Mouse (Mus musculus) thymus, adult 2 months (tissue): ENCODE results near the gene Wdr4.

ENCODE experiments used
- CTCF ChIP-seq: fragments of 200-500 bp; IDR thresholded peaks from 2 replicates; pipeline ENCODE4 v1.5.1; 2012; ENCODE audit warnings: mild to moderate bottlenecking, control low read depth, low read length, moderate library complexity, borderline replicate concordance; ENCODE audit not compliant: control insufficient read depth, poor library complexity, insufficient read depth; ENCODE audit errors: extremely low read depth
- POLR2A ChIP-seq: fragments of 200-500 bp; IDR thresholded peaks from 2 replicates; pipeline ENCODE4 v1.6.1; 2012; ENCODE audit warnings: mild to moderate bottlenecking, low read length, control low read depth, moderate library complexity; ENCODE audit not compliant: control insufficient read depth, poor library complexity, insufficient read depth; ENCODE audit errors: extremely low read depth

DNA sequence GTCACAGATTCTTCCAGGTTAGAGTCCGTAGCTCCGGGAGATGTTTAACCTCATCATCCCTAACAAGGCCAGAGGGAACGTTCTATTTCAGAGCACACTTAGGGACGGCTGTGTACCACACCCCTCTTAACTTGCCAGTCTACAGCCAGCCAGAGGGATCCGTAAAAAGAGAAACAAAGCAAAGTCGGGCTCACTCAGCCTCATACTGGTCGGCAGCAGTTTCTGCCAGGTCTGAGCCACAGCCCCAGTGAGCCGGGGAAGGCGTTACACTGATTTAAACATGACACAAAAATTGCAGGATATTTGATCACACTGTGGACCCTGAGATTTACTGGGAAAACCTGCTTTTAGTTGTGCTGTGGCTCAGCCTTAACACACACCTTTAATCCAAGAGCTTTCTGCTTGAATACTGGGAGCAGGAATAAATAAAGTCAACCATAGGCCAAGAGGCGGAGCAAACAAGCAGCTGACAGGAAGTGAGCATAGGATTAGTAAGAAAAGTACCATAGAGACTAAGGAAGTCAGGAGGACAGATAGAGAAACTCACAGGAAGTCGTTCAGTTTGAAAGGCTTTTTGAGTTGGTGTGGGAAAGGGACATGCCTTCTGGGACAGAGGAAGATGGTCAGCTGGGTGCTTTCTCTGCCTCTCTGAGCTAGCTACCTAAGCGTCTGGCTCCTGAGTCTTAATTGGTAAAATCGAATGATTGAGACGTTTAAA, 11.8 kb upstream of the Wdr4 start:
- TF ChIP-seq CTCF: no peak
- TF ChIP-seq POLR2A: no peak
